Mouse (Mus musculus) heart, embryonic 10.5 days (tissue): ENCODE data around the gene Ccdc90b. TPM values are rescaled to one million over a fixed set of nuclear protein-coding genes. Genes with fewer than 3 reads are reported as not detected.

ENCODE experiments used
- DNase-seq: peaks from one replicate; pipeline ENCODE4 v3.0.0-alpha.2; 2017; ENCODE audit warnings: low spot score
- H3K27ac ChIP-seq: fragments of 300-500 bp; sonication (generic); 2 replicates; pipeline ENCODE4 v1.5.1; 2016; ENCODE audit warnings: mild to moderate bottlenecking
- H3K27me3 ChIP-seq: fragments of 300-500 bp; sonication (generic); 2 replicates; pipeline ENCODE4 v1.6.1; 2016; ENCODE audit warnings: mild to moderate bottlenecking; ENCODE audit not compliant: poor library complexity, insufficient read depth, severe bottlenecking
- H3K36me3 ChIP-seq: fragments of 300-500 bp; sonication (generic); 2 replicates; pipeline ENCODE4 v1.6.1; 2016; ENCODE audit warnings: mild to moderate bottlenecking, moderate library complexity
- H3K4me1 ChIP-seq: fragments of 300-500 bp; sonication (generic); 2 replicates; pipeline ENCODE4 v1.6.1; 2016; ENCODE audit warnings: mild to moderate bottlenecking
- H3K4me3 ChIP-seq: fragments of 300-500 bp; sonication (generic); 2 replicates; pipeline ENCODE4 v1.5.1; 2016; ENCODE audit warnings: mild to moderate bottlenecking, moderate library complexity
- H3K9me3 ChIP-seq: fragments of 300-500 bp; sonication (generic); 2 replicates; pipeline ENCODE4 v1.6.1; 2016; ENCODE audit warnings: mild to moderate bottlenecking, moderate library complexity
- WGBS: fragments of 180-500 bp; shearing (Covaris S2); methylation state at CpG from one replicate; pipeline ENCODE4 v1.1.7; 2016; 5-methylcytosine and 5-hydroxymethylcytosine counted together
- polyA plus RNA-seq: library from polyadenylated mRNA; unstranded; fragments of >200 nt; fragmentation: Nextera tagmentation; extraction: Ambion mirVana; gene quantifications from 2 replicates; pipeline ENCODE4 v1.2.1, GENCODE M21; 2016

Gene Ccdc90b
- polyA plus RNA-seq, 1 experiment from 2014 or later = 49.4 TPM

DNA sequence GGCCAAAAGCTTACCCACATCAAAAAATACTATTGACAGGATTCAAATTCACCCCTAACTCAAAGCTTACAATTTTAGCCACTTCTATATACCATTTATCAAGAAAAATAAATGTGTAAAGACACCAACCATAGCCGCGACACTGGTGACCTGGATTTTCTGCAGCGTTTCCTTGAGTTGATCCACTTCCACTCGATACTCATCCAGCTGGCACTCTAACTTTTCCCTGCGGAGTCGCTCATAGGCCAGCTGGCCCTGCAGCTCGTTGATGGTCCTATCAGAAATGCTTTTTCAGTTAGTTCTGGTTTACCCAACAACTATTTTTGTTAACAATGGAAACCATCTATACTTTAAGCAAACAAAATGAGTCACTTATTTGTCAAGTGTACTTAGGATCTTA, 29.0 kb downstream of the Ccdc90b start:
- H3K27ac ChIP-seq = no peak overlapping the region
- H3K36me3 ChIP-seq = no peaks in the 10 kb centered on the region
- H3K27me3 ChIP-seq = no peaks in the 10 kb centered on the region
- no peak overlapping the region for H3K4me3 ChIP-seq
- H3K4me1 ChIP-seq = no peaks in the 10 kb centered on the region
- no peak for DNase-seq
- 90% methylated on average over 7 of the region's 7 CpGs for WGBS
- no peaks in the 10 kb centered on the region for H3K9me3 ChIP-seq

- no peaks in the 10 kb centered on the region for H3K9me3 ChIP-seq
- no peak overlapping the region for H3K27ac ChIP-seq
- H3K36me3 ChIP-seq = no peaks in the 10 kb centered on the region
- no peak overlapping the region for H3K4me3 ChIP-seq
- H3K27me3 ChIP-seq = no peaks in the 10 kb centered on the region
- WGBS = 80% methylated on average over 2 of the region's 2 CpGs
- DNase-seq = no peak
- H3K4me1 ChIP-seq = no peaks in the 10 kb centered on the region
Measured at GRCm38 (mm10) chr7:92590842-92591241, 29.9 kb downstream of the Ccdc90b start.

GRCm38 (mm10) chr7:92604961-92605360, 44.0 kb downstream of the Ccdc90b start:
- Histone ChIP-seq H3K4me3 (no peak overlapping the region), H3K27me3 (no peaks in the 10 kb centered on the region), H3K27ac (no peak overlapping the region), H3K36me3 (peaks cover 5% of the 10 kb centered on the region; the same call in 1 of the 2 replicates), H3K9me3 (no peaks in the 10 kb centered on the region), H3K4me1 (no peaks in the 10 kb centered on the region)
- 88% methylated on average over 7 of the region's 7 CpGs for WGBS
- no peak for DNase-seq

DNA sequence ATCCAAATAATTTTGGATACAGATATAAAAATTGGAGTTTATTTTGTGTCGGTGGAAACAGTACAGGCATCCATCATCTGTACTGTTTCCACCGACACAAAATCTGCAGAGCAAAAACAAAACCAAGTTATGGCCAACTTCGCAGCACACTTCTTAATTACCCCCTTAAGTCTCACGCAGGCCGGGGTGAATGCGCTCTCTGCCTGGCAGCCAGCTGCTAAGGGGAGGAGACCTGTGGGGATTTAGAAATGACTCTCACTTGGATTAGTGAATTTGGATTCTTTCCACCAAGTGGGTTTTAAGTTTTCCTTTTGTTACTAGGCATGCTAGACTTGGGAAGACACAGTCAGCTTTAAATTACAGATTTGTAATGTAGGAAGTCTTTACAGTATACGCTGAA, 49.9 kb downstream of the Ccdc90b start:
- no peaks in the 10 kb centered on the region for H3K4me1 ChIP-seq
- H3K9me3 ChIP-seq = no peaks in the 10 kb centered on the region
- 88% methylated on average over 7 of the region's 7 CpGs for WGBS
- no peaks in the 10 kb centered on the region for H3K27me3 ChIP-seq
- H3K4me3 ChIP-seq = no peak overlapping the region
- no peak overlapping the region for H3K27ac ChIP-seq
- no peaks in the 10 kb centered on the region for H3K36me3 ChIP-seq
- DNase-seq = no peak

DNA sequence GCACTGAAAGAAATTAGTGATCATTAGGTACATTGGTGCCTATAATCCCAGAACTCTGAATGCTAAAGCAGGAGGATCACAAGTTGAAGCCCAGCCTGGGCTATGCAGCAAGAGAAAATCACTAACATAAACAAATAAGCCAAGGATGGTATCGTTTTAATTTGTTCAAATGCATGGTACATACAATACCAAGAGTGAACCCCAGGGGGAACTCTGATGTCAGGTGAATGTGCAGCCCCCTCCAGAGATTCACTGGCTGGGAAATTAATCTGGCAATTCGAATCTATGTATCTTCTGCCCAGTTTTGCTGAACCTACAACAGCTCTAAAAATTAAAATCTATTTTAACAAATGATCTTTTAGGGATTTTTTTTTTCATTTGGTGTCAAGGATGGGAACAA, 63.5 kb downstream of the Ccdc90b start:
- Histone ChIP-seq H3K9me3 (no peaks in the 10 kb centered on the region), H3K4me1 (no peaks in the 10 kb centered on the region), H3K4me3 (no peak overlapping the region), H3K27ac (no peak overlapping the region), H3K27me3 (no peaks in the 10 kb centered on the region), H3K36me3 (no peaks in the 10 kb centered on the region)
- no peak for DNase-seq
- WGBS = 52% methylated on average over 2 of the region's 2 CpGs

GRCm38 (mm10) chr7:92630167-92630566, 69.2 kb downstream of the Ccdc90b start:
- no peak for DNase-seq
- no peaks in the 10 kb centered on the region for H3K27me3 ChIP-seq
- H3K27ac ChIP-seq = no peak overlapping the region
- no peaks in the 10 kb centered on the region for H3K9me3 ChIP-seq
- no peaks in the 10 kb centered on the region for H3K4me1 ChIP-seq
- no peak overlapping the region for H3K4me3 ChIP-seq
- 50% methylated on average over 2 of the region's 2 CpGs for WGBS
- no peaks in the 10 kb centered on the region for H3K36me3 ChIP-seq

Other genes with a start within 250 kb of the Ccdc90b start
- gene Ankrd42, start 76.0 kb downstream of the Ccdc90b start, polyA plus RNA-seq = 3.9 and 4.1 TPM in 2 replicates
- 13.1 and 19.1 TPM in 2 replicates for gene Pcf11, start 108.8 kb downstream of the Ccdc90b start, polyA plus RNA-seq
- gene Rab30, start 180.5 kb downstream of the Ccdc90b start, polyA plus RNA-seq = 4.8 and 7.2 TPM in 2 replicates